Mouse (Mus musculus) ES-Bruce4 (cell line): ENCODE measurements around the gene Hapln4.

Experiments used
- CTCF ChIP-seq: IDR thresholded peaks from one replicate; pipeline ENCODE4 v1.8.1; 2011; ENCODE audit warnings: low read depth, low read length
- EP300 ChIP-seq: IDR thresholded peaks from 2 replicates; pipeline ENCODE4 v1.6.1; 2011; ENCODE audit warnings: low read depth, low read length; ENCODE audit not compliant: insufficient read depth

DNA sequence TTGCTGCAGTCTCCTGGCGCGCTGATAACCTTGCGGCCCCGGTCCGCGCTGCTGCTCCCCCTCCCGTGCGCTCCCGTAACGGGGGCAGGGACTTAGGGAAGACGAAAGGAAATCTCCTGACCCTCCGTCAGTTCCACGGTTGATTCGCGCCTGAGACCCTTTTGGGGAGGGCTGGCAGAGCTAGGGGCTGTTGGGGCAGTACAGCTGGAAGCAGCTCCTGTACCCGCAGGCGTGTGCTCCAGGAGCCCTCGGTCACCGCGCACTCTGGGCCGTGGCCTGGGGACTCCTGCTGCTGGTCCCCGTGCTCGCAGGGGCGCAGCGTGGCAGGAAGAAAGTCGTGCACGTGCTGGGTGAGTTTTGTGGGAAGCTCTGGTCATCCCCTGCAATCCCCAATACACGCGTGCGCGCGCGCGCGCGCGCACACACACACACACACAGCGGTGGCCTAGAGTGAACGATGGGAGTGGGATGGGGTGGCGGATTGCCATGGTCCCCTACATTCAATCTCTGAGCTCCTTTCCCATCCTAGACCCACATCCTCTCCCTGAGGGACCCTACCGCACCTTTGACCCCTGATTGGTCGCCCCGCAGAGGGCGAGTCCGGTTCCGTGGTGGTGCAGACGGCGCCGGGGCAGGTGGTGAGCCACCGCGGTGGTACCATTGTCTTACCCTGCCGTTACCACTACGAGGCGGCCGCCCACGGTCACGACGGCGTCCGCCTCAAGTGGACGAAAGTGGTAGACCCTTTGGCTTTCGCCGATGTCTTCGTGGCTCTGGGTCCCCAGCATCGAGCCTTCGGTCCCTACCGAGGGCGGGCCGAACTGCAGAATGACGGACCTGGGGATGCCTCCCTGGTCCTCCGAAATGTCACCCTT is 1.2 kb downstream of the Hapln4 start:
- TF ChIP-seq EP300 (no peak), CTCF (no peak)
